Mouse (Mus musculus): ENCODE measurements around the gene 5730522E02Rik. TPM values are rescaled to one million over a fixed set of nuclear protein-coding genes. Genes with fewer than 3 reads are reported as not detected.

Gene 5730522E02Rik
- total and polyA plus RNA-seq, 3 experiments, result not detected

DNA sequence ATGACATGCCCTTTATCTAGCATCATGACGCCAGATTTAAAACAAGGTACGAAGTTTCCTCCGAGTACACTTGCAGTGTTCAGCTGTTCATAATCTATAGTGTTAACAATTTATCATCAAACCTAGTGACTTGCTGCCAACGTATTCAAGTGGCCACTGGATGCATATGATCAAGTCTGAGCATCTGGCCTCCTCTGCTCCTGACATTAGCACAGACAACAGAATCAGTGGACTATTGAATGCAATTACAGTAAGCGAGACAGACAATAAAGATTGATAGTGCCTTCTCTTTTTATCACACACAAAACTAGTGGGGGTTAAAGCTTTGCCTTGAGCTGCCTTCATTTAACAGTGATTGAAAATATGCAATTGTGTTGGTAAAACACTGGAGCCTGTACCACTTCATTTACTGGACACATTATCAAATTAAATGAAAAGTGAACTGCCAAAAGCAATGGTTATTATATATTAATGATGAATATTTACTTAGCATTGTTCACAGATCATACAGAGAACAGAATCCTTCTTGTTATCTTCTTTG, 231.8 kb downstream of the 5730522E02Rik start:
- Histone ChIP-seq H3K36me3 (ENCODE audit: control insufficient read depth in 1 of 2, insufficient read depth in 2 of 2, low read length in 2 of 2) (no peaks in the 10 kb centered on the region), H3K4me1 (ENCODE audit: control insufficient read depth in 1 of 2, insufficient read depth in 2 of 2, low read length in 2 of 2) (no peaks in the 10 kb centered on the region)
- TF ChIP-seq SIN3A (IDR thresholded peaks at IDR 0.05; ENCODE audit: low read length), result no peak
- TF ChIP-seq NELFE (IDR thresholded peaks at IDR 0.05; ENCODE audit: low read depth, low read length), result no peak
- no peak for TF ChIP-seq MAX (IDR thresholded peaks at IDR 0.05; ENCODE audit: low read length)

DNA sequence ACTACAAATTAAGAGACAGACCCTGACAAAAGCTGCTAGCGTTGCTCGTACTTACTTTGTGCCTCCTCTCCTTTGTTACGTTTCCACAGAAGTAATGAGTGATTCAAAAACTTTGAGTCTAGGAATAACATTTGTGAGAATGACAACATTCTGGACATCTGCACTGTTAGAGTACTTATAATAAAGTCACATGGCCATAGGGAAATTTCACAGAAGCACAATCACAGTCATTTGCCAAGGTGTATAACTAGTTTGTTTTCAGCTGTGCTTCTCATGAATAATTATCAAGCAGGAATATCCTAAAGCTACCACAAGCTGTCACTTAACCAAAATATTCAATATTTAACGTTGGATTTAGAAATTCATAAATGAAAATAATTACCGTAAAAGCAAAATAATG, 269.1 kb downstream of the 5730522E02Rik start:
- H3K79me2 ChIP-seq (ENCODE audit: control insufficient read depth, insufficient read depth, low read length, poor library complexity), result no peaks in the 10 kb centered on the region
- no peak for DNase-seq (ENCODE audit: low read depth, low spot score)
- H3K4me1 ChIP-seq (ENCODE audit: control insufficient read depth in 1 of 2, insufficient read depth in 2 of 2, low read length in 2 of 2), result no peaks in the 10 kb centered on the region
- no peaks in the 10 kb centered on the region for H3K36me3 ChIP-seq (ENCODE audit: control insufficient read depth in 1 of 2, insufficient read depth in 2 of 2, low read length in 2 of 2)
- no peaks in the 10 kb centered on the region; a peak in 1 of 4 replicates for H3K27me3 ChIP-seq (ENCODE audit: control insufficient read depth in 1 of 2, insufficient read depth in 2 of 2, low read length in 2 of 2)
- no peak overlapping the region for H3K4me3 ChIP-seq (ENCODE audit: control insufficient read depth in 1 of 2, insufficient read depth in 1 of 2, low read depth in 2 of 2, low read length in 2 of 2)
- H3K27ac ChIP-seq (ENCODE audit: control insufficient read depth, low read depth, low read length), result no peak overlapping the region
- no peaks in the 10 kb centered on the region for H3K9me3 ChIP-seq (replicated peaks; ENCODE audit: insufficient read depth, low read length)
- no peak overlapping the region for H3K9ac ChIP-seq (ENCODE audit: control insufficient read depth, low read depth, low read length, poor library complexity, severe bottlenecking)
- TF ChIP-seq RCOR1 (IDR thresholded peaks at IDR 0.05; ENCODE audit: low read depth, low read length) (no peak), GABPA (IDR thresholded peaks at IDR 0.05; ENCODE audit: low read depth, low read length) (no peak), POLR2AphosphoS2 (IDR thresholded peaks at IDR 0.05; ENCODE audit: low read length) (no peak), ELF1 (IDR thresholded peaks at IDR 0.05; ENCODE audit: low read depth, low read length) (no peak), KAT2A (conservative IDR thresholded peaks at IDR 0.05; ENCODE audit: low read depth, low read length) (no peak), ZKSCAN1 (IDR thresholded peaks at IDR 0.05; ENCODE audit: low read depth, low read length) (no peak), MXI1 (IDR thresholded peaks at IDR 0.05; ENCODE audit: low read depth, low read length) (no peak), CTCF (IDR thresholded peaks at IDR 0.05 in 2 of 3, conservative IDR thresholded peaks at IDR 0.05 in 1 of 3; ENCODE audit: control insufficient read depth in 1 of 3, insufficient read depth in 1 of 3, low read depth in 2 of 3, low read length in 3 of 3, poor library complexity in 1 of 3, severe bottlenecking in 1 of 3) (no peak), USF2 (IDR thresholded peaks at IDR 0.05; ENCODE audit: borderline replicate concordance in 1 of 2, insufficient read depth in 1 of 2, low read depth in 1 of 2, low read length in 2 of 2) (no peak), SIN3A (IDR thresholded peaks at IDR 0.05; ENCODE audit: low read length) (no peak), RAD21 (IDR thresholded peaks at IDR 0.05; ENCODE audit: low read depth, low read length) (no peak), TAL1 (IDR thresholded peaks at IDR 0.05; ENCODE audit: low read length) (no peak), CHD2 (IDR thresholded peaks at IDR 0.05; ENCODE audit: low read length) (no peak), TCF12 (IDR thresholded peaks at IDR 0.05; ENCODE audit: low read depth, low read length) (no peak), NRF1 (IDR thresholded peaks at IDR 0.05; ENCODE audit: insufficient read depth, low read depth, low read length, poor library complexity, severe bottlenecking) (no peak), SMC3 (IDR thresholded peaks at IDR 0.05; ENCODE audit: low read depth, low read length) (no peak)

More for the DNA sequence above, 231.8 kb downstream of the 5730522E02Rik start:
- Histone ChIP-seq H3K79me2 (ENCODE audit: control insufficient read depth, insufficient read depth, low read length, poor library complexity) (no peaks in the 10 kb centered on the region), H3K27ac (ENCODE audit: control insufficient read depth, low read depth, low read length) (no peak overlapping the region), H3K9ac (ENCODE audit: control insufficient read depth, low read depth, low read length, poor library complexity, severe bottlenecking) (no peak overlapping the region), H3K9me3 (replicated peaks; ENCODE audit: insufficient read depth, low read length) (no peaks in the 10 kb centered on the region), H3K4me3 (ENCODE audit: control insufficient read depth in 1 of 2, insufficient read depth in 1 of 2, low read depth in 2 of 2, low read length in 2 of 2) (no peak overlapping the region), H3K27me3 (ENCODE audit: control insufficient read depth in 1 of 2, insufficient read depth in 2 of 2, low read length in 2 of 2) (no peaks in the 10 kb centered on the region)
- DNase-seq (ENCODE audit: low read depth, low spot score), result no peak

All from MEL (cell line).